Mouse (Mus musculus) bone marrow macrophage, adult 2 months (primary cell): ENCODE measurements around the gene Sdhc.

Source experiments
- CTCF ChIP-seq: IDR thresholded peaks from 2 replicates; pipeline ENCODE4 v1.5.1; 2012; ENCODE audit warnings: low read depth, mild to moderate bottlenecking, low read length, moderate library complexity
- POLR2A ChIP-seq: IDR thresholded peaks from 2 replicates; pipeline ENCODE4 v1.6.1; 2012; ENCODE audit warnings: mild to moderate bottlenecking, low read depth, low read length, borderline replicate concordance

- TF ChIP-seq CTCF = no peak
- no peak for TF ChIP-seq POLR2A
These were observed 32.1 kb downstream of the Sdhc start for GRCm38 (mm10) chr1:171118269-171118684.
